In genomic region chr5:35770891-35771663, GRCm38 (mm10) we compare ENCODE assay signal across 8 mouse cellular contexts. TPM values are rescaled to one million over a fixed set of nuclear protein-coding genes. Genes with fewer than 3 reads are reported as not detected.
DNase-seq lines count a peak whose midpoint lies in the region.
"Had no signal": no experiment of that assay in that cellular context is flagged by ENCODE, and none has a peak within 500 bp of the region (broad histone marks: within the 10 kb centered on the region; RNA-seq: fewer than 3 reads in every experiment).

No protein-coding gene starts in this region.

- DNase-seq in testis, postnatal 10 days (ENCODE audit: low spot score), result peak; percentile 60
- DNase-seq in testis, postnatal 14 days (ENCODE audit: low spot score), result no peak
- peak; percentile 69 for DNase-seq in brain, adult 2 months (ENCODE audit: low read depth, low spot score)
- DNase-seq in heart, postnatal 14 days, result peak; percentile 55 to 70
- DNase-seq in thymus, postnatal 4 days, result peak; percentile 57
- no peak for DNase-seq in layer of hippocampus, postnatal 25 days (ENCODE audit: extremely low spot score in 1 of 2, low spot score in 1 of 2)
- DNase-seq in kidney, postnatal 14 days, result no peak
- DNase-seq: left cerebral cortex, postnatal 4 days had no signal

- intact Hi-C loops in heart, postnatal 14 days (cut with DNase I), result no loop called here

RNA-seq across cellular contexts. Expression of gene Ablim2, which starts 13.4 kb away (rescaled TPM):
- 10 to 100 TPM; 12.2 to 17.5 TPM for total RNA-seq in heart, postnatal 14 days (2021)
- total RNA-seq in layer of hippocampus, postnatal 25 days (2021), result 100 to 1,000 TPM; 123 to 132 TPM

RNA-seq across cellular contexts. Expression of gene Sh3tc1, which starts 31.3 kb away (rescaled TPM):
- 10 to 100 TPM in 1 of 2 experiments, 1 to 10 TPM in 1; 9.8 to 10.6 TPM for total RNA-seq in heart, postnatal 14 days (2021)
- 1 to 10 TPM; 1.5 to 1.6 TPM for total RNA-seq in layer of hippocampus, postnatal 25 days (2021)

Comparison
In these comparisons a context has a peak if more than half of its experiments do, and no peak if none do; other contexts are left out.
1. DNase-seq: peak in testis, postnatal 10 days (single experiment), brain, adult 2 months (single experiment), heart, postnatal 14 days (2 of 2) and thymus, postnatal 4 days (single experiment); none in testis, postnatal 14 days (single experiment), layer of hippocampus, postnatal 25 days (0 of 2) and kidney, postnatal 14 days (single experiment).
2. RNA of gene Ablim2, which starts 13.4 kb away (total RNA-seq): 123 to 132 TPM in layer of hippocampus, postnatal 25 days; 12.2 to 17.5 TPM in heart, postnatal 14 days; every median in the first group is over 4 times any median in the second.
3. RNA of gene Sh3tc1, which starts 31.3 kb away (total RNA-seq): 9.8 to 10.6 TPM in heart, postnatal 14 days; 1.5 to 1.6 TPM in layer of hippocampus, postnatal 25 days; every median in the first group is over 4 times any median in the second.